ENCODE assay signal across 15 mouse cellular contexts in genomic region chr16:25804955-25805354, GRCm38 (mm10).
DNase-seq lines count a peak whose midpoint lies in the region; ATAC-seq lines count a peak whose summit lies in the region.
"Had no signal": no experiment of that assay in that cellular context is flagged by ENCODE, and none has a peak within 500 bp of the region (broad histone marks: within the 10 kb centered on the region; RNA-seq: fewer than 3 reads in every experiment).

No protein-coding gene starts in this region.

- intact Hi-C loops in gastrocnemius, postnatal 36 days (cut with DNase I) = no loop called here

- DNase-seq in gastrocnemius, adult 8-10 months (ENCODE audit: low spot score in 2 of 2) = peak; percentile 18 to 26
- no peak for DNase-seq in gastrocnemius, postnatal 36 days
- no peak for DNase-seq in liver
- peak; percentile 13 for DNase-seq in lung, adult 18-20 months
- DNase-seq in yolk sac, embryonic 10.5 days (ENCODE audit: low spot score) = peak; percentile 51
- no peak for DNase-seq in midbrain, embryonic 10.5 days (ENCODE audit: low spot score)
- DNase-seq in cerebellum, postnatal 25 days = no peak
- DNase-seq: B cell, adult 2 months; cerebellum, postnatal 10 days; forebrain, postnatal 0 days had no signal

- no peaks in the 10 kb centered on the region for H3K9me3 ChIP-seq in liver, embryonic 16.5 days (replicated peaks; ENCODE audit: control insufficient read depth, low read length)
- H3K9me3 ChIP-seq in midbrain, embryonic 10.5 days (replicated peaks) = no peaks in the 10 kb centered on the region
- H3K9me3 ChIP-seq: megakaryocyte, embryonic 14.5 days had no signal

- H3K4me3 ChIP-seq in liver, embryonic 16.5 days (ENCODE audit: low read depth, low read length) = no peak overlapping the region
- no peak overlapping the region for H3K4me3 ChIP-seq in midbrain, embryonic 10.5 days
- H3K4me3 ChIP-seq: megakaryocyte, embryonic 14.5 days; myocyte had no signal

- WGBS in liver, embryonic 16.5 days (ENCODE audit: insufficient replicate concordance) = 37% methylated on average over 3 of the region's 3 CpGs
- 78% methylated on average over 3 of the region's 3 CpGs for WGBS in midbrain, embryonic 10.5 days

- H3K27ac ChIP-seq in liver, embryonic 16.5 days (ENCODE audit: low read length) = no peak overlapping the region
- H3K27ac ChIP-seq in midbrain, embryonic 10.5 days (replicated peaks) = no peak overlapping the region
- H3K27ac ChIP-seq: hindbrain, postnatal 0 days had no signal

- ATAC-seq in liver, embryonic 16.5 days (ENCODE audit: low read depth) = 0 out of 2 replicates have a peak, but pooled peaks have one; percentile 43
- ATAC-seq: forebrain, postnatal 0 days; hindbrain, postnatal 0 days had no signal

- H3K4me2 ChIP-seq in liver, embryonic 16.5 days (ENCODE audit: low read depth, low read length) = no peak overlapping the region

- no peaks in the 10 kb centered on the region for H3K27me3 ChIP-seq in liver, embryonic 16.5 days (ENCODE audit: control insufficient read depth, insufficient read depth, low read depth, low read length)
- no peaks in the 10 kb centered on the region for H3K27me3 ChIP-seq in midbrain, embryonic 10.5 days (ENCODE audit: low read depth, poor library complexity, severe bottlenecking)
- H3K27me3 ChIP-seq: megakaryocyte, embryonic 14.5 days had no signal

- H3K36me3 ChIP-seq in liver, embryonic 16.5 days (ENCODE audit: control insufficient read depth, insufficient read depth) = no peaks in the 10 kb centered on the region
- no peaks in the 10 kb centered on the region for H3K36me3 ChIP-seq in midbrain, embryonic 10.5 days
- H3K36me3 ChIP-seq: G1E had no signal

- no peaks in the 10 kb centered on the region for H3K4me1 ChIP-seq in liver, embryonic 16.5 days (ENCODE audit: control insufficient read depth, low read depth, low read length)
- peaks cover 8% of the 10 kb centered on the region for H3K4me1 ChIP-seq in midbrain, embryonic 10.5 days
- H3K4me1 ChIP-seq: megakaryocyte, embryonic 14.5 days had no signal

- no peak overlapping the region for H3K9ac ChIP-seq in liver, embryonic 16.5 days (ENCODE audit: low read depth, low read length)
- H3K9ac ChIP-seq: forebrain, postnatal 0 days had no signal

Comparison
In these comparisons a context has a peak if more than half of its experiments do, and no peak if none do; other contexts are left out.
1. DNase-seq: peak in gastrocnemius, adult 8-10 months (2 of 2), lung, adult 18-20 months (2 of 2) and yolk sac, embryonic 10.5 days (single experiment); none in gastrocnemius, postnatal 36 days (0 of 2), liver (single experiment), midbrain, embryonic 10.5 days (single experiment) and cerebellum, postnatal 25 days (0 of 2).